Mouse (Mus musculus): ENCODE measurements around the gene Yipf2.

Yipf2 gene

DNA sequence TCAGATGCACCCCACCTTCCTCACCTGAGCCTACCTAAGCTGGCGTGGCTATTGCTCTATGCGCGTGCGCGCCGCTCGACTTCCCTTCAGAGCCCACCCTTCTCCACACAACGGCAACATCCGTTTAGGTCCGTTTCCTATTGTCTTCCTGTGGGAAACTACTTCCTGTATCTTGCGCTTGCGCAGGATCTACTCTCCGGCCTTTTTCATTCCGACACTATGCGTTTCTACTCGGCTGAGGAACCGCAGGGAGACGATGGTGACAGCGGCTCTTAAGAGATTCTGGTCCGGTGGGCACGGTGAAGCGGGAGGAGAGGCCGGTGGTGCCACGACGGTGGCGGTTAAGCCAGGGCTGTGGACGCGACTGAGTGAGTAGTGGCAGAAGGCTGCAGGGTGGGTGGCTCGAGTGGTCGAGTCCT is at the start of gene Yipf2, which contains the start of gene Timm29:
TSS of gene Yipf2 (minus strand) at position 126 of the 419 bp plus-strand sequence.
TSS of gene Timm29 (plus strand) at position 20 of the 419 bp plus-strand sequence.
- peak; percentile 56 for DNase-seq (ENCODE audit: low spot score)

DNA sequence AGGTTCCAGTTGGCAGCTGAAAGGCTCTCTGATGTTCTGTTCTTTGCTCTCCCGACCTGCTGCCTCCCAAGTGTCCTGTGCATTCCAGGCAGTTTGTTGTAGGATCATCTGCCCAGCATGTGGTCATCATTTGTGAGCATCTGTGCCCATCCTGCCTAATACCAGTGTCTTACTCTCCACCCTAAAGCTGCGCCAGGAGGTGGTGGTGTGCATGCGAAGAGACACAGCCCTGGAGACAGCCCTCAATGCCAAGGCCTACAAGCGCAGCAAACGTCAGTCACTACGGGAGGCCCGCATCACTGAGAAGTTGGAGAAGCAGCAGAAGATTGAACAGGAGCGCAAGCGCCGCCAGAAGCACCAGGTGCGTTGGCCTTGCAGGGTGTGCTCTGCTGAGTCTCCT is 46.4 kb upstream of the Yipf2 start:
- DNase-seq (ENCODE audit: low spot score): no peak

DNA sequence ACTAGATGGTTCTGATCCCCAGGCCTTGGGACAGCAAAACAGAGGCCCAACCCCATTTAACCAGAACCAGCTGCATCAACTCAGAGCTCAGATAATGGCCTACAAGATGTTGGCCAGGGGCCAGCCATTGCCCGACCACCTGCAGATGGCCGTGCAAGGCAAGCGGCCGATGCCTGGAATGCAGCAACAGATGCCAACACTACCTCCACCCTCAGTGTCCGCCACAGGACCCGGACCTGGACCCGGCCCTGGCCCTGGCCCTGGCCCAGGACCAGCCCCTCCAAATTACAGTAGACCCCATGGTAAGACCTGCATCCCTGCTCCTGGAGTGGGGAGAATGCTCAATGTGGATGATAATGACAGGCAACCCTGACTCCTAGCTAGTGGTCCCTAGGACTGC is 43.0 kb upstream of the Yipf2 start:
- DNase-seq (ENCODE audit: low spot score): no peak

- no peak for DNase-seq (ENCODE audit: low spot score)
These were observed 40.5 kb upstream of the Yipf2 start for GRCm38 (mm10) chr9:21633106-21633505.

DNA sequence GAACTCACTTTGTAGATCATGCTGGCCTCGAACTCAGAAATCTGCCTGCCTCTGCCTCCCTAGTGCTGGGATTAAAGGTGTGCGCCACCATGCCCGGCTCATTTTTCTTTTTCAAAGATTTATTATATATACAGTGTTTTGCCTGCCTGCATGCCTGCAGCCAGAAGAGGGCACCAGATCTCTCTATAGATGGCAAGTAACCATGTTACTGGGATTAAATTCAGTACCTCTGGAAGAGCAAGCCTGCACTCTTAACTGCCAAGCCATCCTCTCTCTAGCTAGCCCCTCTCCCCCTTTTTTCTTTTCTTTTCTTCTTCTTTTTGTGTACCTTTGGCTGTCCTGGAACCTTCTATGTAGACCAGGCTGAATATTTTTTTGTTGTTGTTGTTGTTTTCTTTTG is 38.0 kb upstream of the Yipf2 start:
- no peak for DNase-seq (ENCODE audit: low spot score)

DNA sequence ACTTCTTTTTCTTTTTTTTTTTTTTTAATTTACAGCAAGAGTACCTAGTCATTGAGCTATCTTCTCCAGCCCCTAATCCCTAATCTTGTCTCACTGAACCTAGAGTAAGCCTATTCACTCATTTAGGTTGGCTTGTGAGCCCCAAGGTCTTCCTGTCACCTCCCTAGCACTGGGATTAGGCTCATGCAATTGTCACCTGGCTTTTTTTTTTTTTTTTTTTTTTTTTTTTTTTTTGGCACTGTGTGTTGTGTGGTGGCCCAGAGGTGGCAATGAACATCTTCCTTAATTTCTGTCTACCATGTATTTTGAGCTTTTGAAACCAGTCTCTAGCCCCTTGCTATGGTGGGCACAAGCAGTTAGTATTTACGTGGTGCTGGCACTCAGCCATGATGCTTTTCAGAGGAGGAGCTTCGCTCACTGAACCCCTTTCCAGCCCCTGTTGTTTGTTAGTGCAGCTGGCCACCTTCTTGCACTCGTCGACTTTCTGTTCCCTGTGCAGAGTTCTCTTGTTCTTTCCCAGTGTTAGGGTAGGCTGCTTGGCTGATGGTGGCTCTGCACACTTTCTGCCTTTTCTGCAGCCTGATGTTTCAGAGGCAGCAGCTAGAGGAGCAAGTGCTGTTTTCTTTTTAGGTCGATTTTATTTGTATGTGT is 34.6 kb upstream of the Yipf2 start:
- no peak for DNase-seq (ENCODE audit: low spot score)

DNA sequence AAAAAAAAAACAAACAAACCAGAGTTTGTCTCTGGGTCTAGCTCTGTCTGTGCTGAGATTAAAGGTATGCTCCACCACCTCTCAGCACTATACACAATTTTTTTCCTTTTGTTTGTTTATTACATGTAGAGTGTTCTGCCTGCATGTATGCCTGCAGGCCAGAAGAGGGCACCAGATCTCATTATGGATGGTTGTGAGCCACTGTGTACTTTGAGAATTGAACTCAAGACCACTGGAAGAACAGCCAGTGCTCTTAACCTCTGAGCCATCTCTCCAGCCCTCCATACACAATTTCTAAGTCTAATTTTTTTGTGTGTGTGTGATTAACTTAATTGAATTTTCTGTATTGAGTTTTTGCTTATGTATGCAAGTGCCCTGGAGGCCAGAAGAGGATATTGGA is 33.9 kb upstream of the Yipf2 start:
- no peak for DNase-seq (ENCODE audit: low spot score)

DNA sequence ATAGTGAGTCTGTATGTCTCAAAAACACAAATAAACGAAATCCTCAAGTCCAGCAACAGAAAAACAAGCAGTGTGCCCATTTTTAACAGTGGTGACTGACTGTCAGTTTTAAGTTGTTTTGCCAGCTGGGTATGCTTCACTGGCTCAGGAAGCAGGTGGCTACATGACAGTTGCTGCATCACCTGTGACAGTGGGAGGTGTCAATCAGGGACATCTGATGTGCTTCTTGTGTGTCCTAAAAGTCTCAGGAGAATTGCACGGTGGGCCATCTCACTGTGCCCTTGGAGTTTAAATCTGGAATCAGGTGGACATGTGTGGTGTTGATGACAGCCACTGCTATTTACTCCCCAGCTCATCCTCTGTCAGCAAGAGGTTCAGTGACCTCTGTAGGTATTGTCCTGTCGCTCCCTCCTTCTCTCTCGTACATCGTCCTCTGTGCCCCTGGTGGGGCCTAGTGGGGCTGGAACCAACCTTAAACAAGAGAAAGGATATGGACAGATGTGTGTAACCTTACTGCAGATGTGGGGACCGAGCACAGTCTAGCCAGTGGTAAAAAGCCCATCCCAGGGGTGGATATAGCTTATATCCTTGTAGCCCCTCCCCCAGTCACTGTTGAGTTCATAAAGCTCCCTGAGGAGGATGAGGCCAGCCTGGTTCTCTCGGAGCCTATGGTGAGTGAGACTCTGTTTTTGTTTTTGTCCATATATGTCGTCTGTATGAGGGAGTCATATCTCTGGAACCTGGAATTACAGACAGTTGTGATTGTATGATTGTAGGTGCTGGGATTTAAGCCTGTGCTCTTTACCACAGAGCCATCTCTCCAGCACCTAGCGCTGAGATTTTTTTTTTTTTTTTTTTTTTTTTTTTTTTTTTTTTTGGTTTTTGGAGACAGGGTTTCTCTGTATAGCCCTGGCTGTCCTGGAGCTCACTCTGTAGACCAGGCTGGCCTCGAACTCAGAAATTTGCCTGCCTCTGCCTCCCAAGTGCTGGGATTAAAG is 33.0 kb upstream of the Yipf2 start:
- DNase-seq (ENCODE audit: low spot score): no peak

- no peak for DNase-seq (ENCODE audit: low spot score)
These were observed 30.0 kb upstream of the Yipf2 start for GRCm38 (mm10) chr9:21622676-21623075.

- DNase-seq (ENCODE audit: low spot score): no peak
These were observed 27.6 kb upstream of the Yipf2 start for GRCm38 (mm10) chr9:21620229-21620628.

DNA sequence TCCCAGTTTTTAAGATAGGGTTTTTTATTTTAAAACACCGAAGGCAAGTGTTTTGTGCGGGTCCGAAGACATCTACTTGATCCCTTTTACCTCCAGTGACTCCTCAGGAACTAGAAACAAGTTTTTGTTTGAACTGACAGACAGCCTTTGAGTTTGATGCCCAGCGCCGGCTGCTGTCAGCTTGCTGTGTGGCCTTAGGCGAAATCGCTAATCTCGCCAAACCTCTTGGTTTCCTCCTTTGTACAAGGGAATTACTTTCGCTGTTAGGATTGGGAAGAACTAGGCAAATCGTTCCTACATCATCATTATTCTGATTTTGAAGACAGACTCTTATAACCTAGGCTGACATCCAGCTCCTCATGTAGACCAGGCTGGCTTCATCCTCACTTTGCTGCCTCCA is 24.4 kb upstream of the Yipf2 start:
- DNase-seq (ENCODE audit: low spot score): no peak

DNA sequence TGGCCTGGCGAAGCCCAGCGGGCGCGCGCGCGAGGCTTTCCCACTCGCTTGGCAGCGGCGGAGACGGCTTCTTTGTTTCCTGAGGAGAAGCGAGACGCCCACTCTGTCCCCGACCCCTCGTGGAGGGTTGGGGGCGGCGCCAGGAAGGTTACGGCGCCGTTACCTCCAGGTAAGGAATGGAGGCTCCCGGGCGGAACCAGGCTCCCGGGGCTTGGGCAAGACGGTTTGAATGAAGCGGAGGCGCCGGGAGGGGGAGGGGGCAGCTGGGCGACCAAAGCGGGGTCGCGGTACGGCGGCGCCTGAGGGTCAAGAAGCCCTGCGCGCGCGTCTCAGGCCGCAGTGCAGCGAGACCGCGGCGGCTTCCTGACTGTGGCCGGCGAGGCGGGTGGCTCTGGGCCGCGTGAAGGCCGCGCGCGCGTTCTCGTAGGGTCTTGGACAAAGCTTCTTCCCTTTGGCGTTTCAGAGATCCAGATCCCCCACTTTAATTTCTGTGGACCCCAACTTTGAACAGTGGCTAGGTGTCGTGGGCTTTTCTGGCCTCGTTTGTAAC is 23.7 kb upstream of the Yipf2 start:
- DNase-seq (ENCODE audit: low spot score): peak; percentile 65

GRCm38 (mm10) chr9:21615617-21616231 is 23.1 kb upstream of the Yipf2 start, which contains the start of gene Smarca4:
Smarca4 (plus strand) TSS chr9:21616169.
- peak; percentile 95 for DNase-seq (ENCODE audit: low spot score)

- DNase-seq (ENCODE audit: low spot score): no peak
These were observed 22.4 kb upstream of the Yipf2 start for GRCm38 (mm10) chr9:21614864-21615616.

- DNase-seq (ENCODE audit: low spot score): no peak
These were observed 17.2 kb upstream of the Yipf2 start for GRCm38 (mm10) chr9:21609861-21610260.

DNA sequence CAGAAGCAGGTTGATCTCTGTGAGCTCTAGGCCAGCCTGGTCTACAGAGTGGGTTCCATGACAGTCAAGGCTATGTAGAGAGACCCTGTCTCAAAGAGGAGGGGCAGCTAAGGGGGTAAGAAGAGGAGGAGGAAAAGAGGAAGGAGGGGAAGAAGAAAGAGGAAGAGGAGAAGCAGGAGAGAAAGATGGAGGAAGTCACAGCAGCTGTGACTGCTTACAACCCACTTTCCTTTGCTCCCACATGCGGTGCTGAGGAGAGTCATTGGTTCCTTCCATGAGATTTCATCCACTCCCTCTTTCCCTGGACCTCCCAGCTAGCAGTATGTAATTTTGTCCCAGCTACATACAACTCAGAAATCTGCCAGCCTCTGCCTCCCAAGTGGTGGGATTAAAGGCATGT is 14.0 kb upstream of the Yipf2 start:
- no peak for DNase-seq (ENCODE audit: low spot score)

GRCm38 (mm10) chr9:21605865-21606264 is 13.2 kb upstream of the Yipf2 start:
- DNase-seq (ENCODE audit: low spot score): no peak

DNA sequence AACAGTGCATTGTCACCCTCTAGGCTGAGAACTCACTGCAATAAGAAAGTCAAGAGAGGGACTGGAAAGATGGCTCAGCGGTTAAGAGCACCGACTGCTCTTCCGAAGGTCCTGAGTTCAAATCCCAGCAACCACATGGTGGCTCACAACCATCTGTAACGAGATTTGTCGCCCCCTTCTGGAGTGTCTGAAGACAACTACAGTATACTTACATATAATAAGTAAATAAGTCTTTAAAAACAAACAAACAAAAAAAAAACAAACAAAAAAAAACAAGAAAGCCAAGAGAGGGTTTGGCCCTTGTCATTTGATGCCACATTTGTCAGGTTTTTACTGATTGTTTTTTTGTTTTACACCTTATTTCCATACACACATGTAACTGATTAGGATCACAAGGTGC is 11.5 kb upstream of the Yipf2 start:
- no peak for DNase-seq (ENCODE audit: low spot score)

DNA sequence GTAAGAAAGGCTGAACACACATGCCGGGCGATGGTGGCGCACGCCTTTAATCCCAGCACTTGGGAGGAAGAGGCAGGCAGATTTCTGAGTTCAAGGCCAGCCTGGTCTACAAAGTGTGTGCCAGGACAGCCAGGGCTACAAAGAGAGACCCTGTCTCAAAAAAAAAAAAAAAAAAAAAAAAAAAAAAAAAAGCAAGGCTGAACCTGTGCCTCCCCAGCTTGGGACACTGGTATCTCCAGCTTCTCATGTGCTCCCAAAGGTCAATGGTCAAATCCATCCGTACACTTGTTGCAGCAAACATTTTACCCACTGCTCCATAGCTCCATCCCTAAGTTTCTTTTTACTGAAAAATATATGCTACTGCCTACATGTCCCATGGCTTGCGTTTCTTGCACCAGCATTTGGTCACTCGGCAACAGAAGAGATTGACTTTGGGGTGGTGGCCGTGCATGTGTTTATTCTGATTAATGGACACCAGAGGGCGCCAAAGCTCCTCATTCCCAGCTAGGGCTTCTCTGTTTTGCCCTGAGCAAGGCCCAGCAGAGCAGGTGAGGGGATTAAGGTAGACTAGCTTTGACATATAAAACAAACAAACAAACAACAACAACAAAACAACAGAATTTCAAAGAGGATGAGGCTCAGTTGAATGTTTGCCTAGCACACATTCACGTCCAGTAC is 9.2 kb upstream of the Yipf2 start:
- DNase-seq (ENCODE audit: low spot score): no peak

- no peak for DNase-seq (ENCODE audit: low spot score)
These were observed 8.4 kb upstream of the Yipf2 start for GRCm38 (mm10) chr9:21601073-21601472.

GRCm38 (mm10) chr9:21600186-21600585 is 7.6 kb upstream of the Yipf2 start:
- no peak for DNase-seq (ENCODE audit: low spot score)
